Mouse (Mus musculus) heart, postnatal 0 days (tissue): Measurements from ENCODE around the gene Gm13030. TPM values are rescaled to one million over a fixed set of nuclear protein-coding genes. Genes with fewer than 3 reads are reported as not detected.

Source experiments
- ATAC-seq: fragments of 200-750 bp; cut with Nextera tagmentation; 2 replicates; pipeline ENCODE4 v1.8.0; 2017; ENCODE audit warnings: low read depth, moderate number of reproducible peaks, moderate library complexity; ENCODE audit not compliant: insufficient read depth
- DNase-seq: peaks from one replicate; pipeline ENCODE4 v3.0.0-alpha.2; 2016; ENCODE audit warnings: low spot score
- H3K27ac ChIP-seq: fragments of 300-500 bp; sonication (generic); 2 replicates; pipeline ENCODE4 v1.5.1; 2014; ENCODE audit warnings: low read depth, mild to moderate bottlenecking
- H3K27me3 ChIP-seq: fragments of 300-500 bp; sonication (generic); 2 replicates; pipeline ENCODE4 v1.6.1; 2014; ENCODE audit warnings: low read length, mixed read lengths; ENCODE audit not compliant: control insufficient read depth, insufficient read depth
- H3K36me3 ChIP-seq: fragments of 300-500 bp; sonication (generic); replicated peaks from 2 replicates; pipeline ENCODE4 v1.6.1; 2014; ENCODE audit warnings: low read length, mixed read lengths; ENCODE audit not compliant: control insufficient read depth, insufficient read depth
- H3K4me1 ChIP-seq: fragments of 300-500 bp; sonication (generic); 2 replicates; pipeline ENCODE4 v1.6.1; 2014; ENCODE audit warnings: antibody characterized with exemption; ENCODE audit not compliant: control insufficient read depth, insufficient read depth
- H3K4me2 ChIP-seq: fragments of 300-500 bp; sonication (generic); 2 replicates; pipeline ENCODE4 v1.6.1; 2014; ENCODE audit warnings: low read depth, mild to moderate bottlenecking, low read length, moderate library complexity
- H3K4me3 ChIP-seq: fragments of 300-500 bp; sonication (generic); 2 replicates; pipeline ENCODE4 v1.5.1; 2014; ENCODE audit warnings: low read depth, low read length
- H3K9ac ChIP-seq: fragments of 300-500 bp; sonication (generic); replicated peaks from 2 replicates; pipeline ENCODE4 v1.6.1; 2014; ENCODE audit warnings: low read depth, low read length, mixed read lengths
- H3K9me3 ChIP-seq: fragments of 300-500 bp; sonication (generic); replicated peaks from 2 replicates; pipeline ENCODE4 v1.6.1; 2016; ENCODE audit warnings: low read length; ENCODE audit not compliant: control insufficient read depth
- CTCF ChIP-seq: IDR thresholded peaks from 2 replicates; pipeline ENCODE4 v1.5.1; 2016; ENCODE audit warnings: antibody characterized with exemption, control low read depth, low read depth
- EP300 ChIP-seq: IDR thresholded peaks from 2 replicates; pipeline ENCODE4 v1.6.1; 2016; ENCODE audit warnings: antibody characterized with exemption, low read depth
- WGBS: fragments of 180-500 bp; shearing (Covaris S2); extraction: QIAGEN DNeasy Blood & Tissue Kit; methylation state at CpG from one replicate; pipeline ENCODE4 v1.1.7; 2014; 5-methylcytosine and 5-hydroxymethylcytosine counted together
- polyA plus RNA-seq: library from polyadenylated mRNA; unstranded; fragments of >200 nt; fragmentation: Nextera tagmentation; extraction: Ambion mirVana; gene quantifications from 2 replicates; pipeline ENCODE4 v1.2.1, GENCODE M21; 2015
- total RNA-seq: library from RNA; depleted of rRNA; stranded (reverse); fragments of >200 nt; gene quantifications from 2 replicates; pipeline ENCODE4 v1.2.3, GENCODE M21; 2014; ENCODE audit warnings: low replicate concordance

The Gm13030 gene
- total and polyA plus RNA-seq, 2 experiments from 2014 or later, result not detected

GRCm38 (mm10) chr4:138866413-138866812 lies 7.4 kb downstream of the Gm13030 start:
- no peak overlapping the region for H3K4me3 ChIP-seq
- no peaks in the 10 kb centered on the region for H3K36me3 ChIP-seq
- H3K9ac ChIP-seq, result no peak overlapping the region
- H3K27me3 ChIP-seq, result 0 out of 2 replicates have a peak, but pooled peaks cover 8% of the 10 kb centered on the region
- peaks cover 5% of the 10 kb centered on the region for H3K9me3 ChIP-seq
- DNase-seq, result peak; percentile 70
- H3K4me2 ChIP-seq, result no peak overlapping the region
- 0 out of 2 replicates have a peak, but pooled peaks have one; percentile 2 for ATAC-seq
- no peaks in the 10 kb centered on the region for H3K4me1 ChIP-seq
- WGBS, result 14% methylated on average over 7 of the region's 7 CpGs
- peak; percentile 85 for TF ChIP-seq CTCF
- TF ChIP-seq EP300, result no peak
- H3K27ac ChIP-seq, result no peak overlapping the region

GRCm38 (mm10) chr4:138865991-138866390 lies 7.8 kb downstream of the Gm13030 start:
- Histone ChIP-seq H3K9me3 (peaks cover 5% of the 10 kb centered on the region), H3K4me3 (no peak overlapping the region), H3K4me1 (no peaks in the 10 kb centered on the region), H3K4me2 (no peak overlapping the region), H3K27ac (no peak overlapping the region), H3K9ac (no peak overlapping the region), H3K27me3 (0 out of 2 replicates have a peak, but pooled peaks cover 8% of the 10 kb centered on the region), H3K36me3 (no peaks in the 10 kb centered on the region)
- TF ChIP-seq CTCF (no peak), EP300 (no peak)
- DNase-seq (no peak), ATAC-seq (no peak)
- 60% methylated on average over 6 of the region's 6 CpGs for WGBS

- no peak overlapping the region for H3K4me3 ChIP-seq
- H3K27ac ChIP-seq, result no peak overlapping the region
- H3K9ac ChIP-seq, result no peak overlapping the region
- H3K36me3 ChIP-seq, result no peaks in the 10 kb centered on the region
- H3K27me3 ChIP-seq, result 0 out of 2 replicates have a peak, but pooled peaks cover 8% of the 10 kb centered on the region
- no peak for DNase-seq
- WGBS, result 52% methylated on average over 5 of the region's 5 CpGs
- no peaks in the 10 kb centered on the region for H3K4me1 ChIP-seq
- no peak for TF ChIP-seq CTCF
- ATAC-seq, result no peak
- peaks cover 3% of the 10 kb centered on the region for H3K9me3 ChIP-seq
- H3K4me2 ChIP-seq, result no peak overlapping the region
Measured at GRCm38 (mm10) chr4:138865092-138865491, 8.7 kb downstream of the Gm13030 start.

- Histone ChIP-seq H3K4me3 (no peak within 1 kb of the TSS), H3K9me3 (no peaks in the 10 kb centered on the region), H3K4me1 (no peaks in the 10 kb centered on the region), H3K9ac (no peak within 1 kb of the TSS), H3K27me3 (0 out of 2 replicates have a peak, but pooled peaks cover 9% of the 10 kb centered on the region), H3K27ac (no peak within 1 kb of the TSS), H3K4me2 (no peak within 1 kb of the TSS), H3K36me3 (no peaks in the 10 kb centered on the region)
- WGBS, result 58% methylated on average over 10 of the region's 10 CpGs
- DNase-seq, result no peak
- TF ChIP-seq EP300, result no peak
- no peak for TF ChIP-seq CTCF
- no peak for ATAC-seq
Measured at GRCm38 (mm10) chr4:138863344-138863998, 10.3 kb downstream of the Gm13030 start, which contains the start of gene Pla2g5. Pla2g5 (minus strand) TSS chr4:138863482.

DNA sequence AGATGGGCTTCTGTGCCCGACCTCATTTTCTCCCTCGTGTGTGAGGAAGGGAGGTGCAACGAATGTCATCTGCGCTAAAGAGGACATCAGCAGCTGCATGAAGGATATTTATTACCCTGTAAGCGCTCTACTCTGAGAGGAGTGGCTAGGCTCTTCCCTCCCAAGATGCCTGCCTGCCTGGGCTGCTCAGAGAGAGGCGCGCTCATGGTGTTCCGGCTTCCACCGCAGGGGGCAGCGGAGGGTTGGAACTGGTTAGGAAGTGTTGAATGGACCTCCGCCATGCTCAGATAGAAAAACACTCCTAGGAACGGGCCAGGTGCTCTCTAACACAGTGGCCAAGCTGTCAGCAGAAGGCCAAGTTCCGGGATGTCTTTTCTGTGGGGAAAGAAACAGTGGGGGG lies 14.0 kb downstream of the Gm13030 start:
- H3K4me2 ChIP-seq, result peak overlapping the region; percentile 23; the same call in 1 of the 2 replicates
- H3K27me3 ChIP-seq, result 0 out of 2 replicates have a peak, but pooled peaks cover 14% of the 10 kb centered on the region
- WGBS, result 6% methylated on average over 13 of the region's 13 CpGs
- peak; percentile 61 for TF ChIP-seq CTCF
- no peak for TF ChIP-seq EP300
- H3K36me3 ChIP-seq, result no peaks in the 10 kb centered on the region
- no peaks in the 10 kb centered on the region for H3K4me1 ChIP-seq
- H3K4me3 ChIP-seq, result no peak overlapping the region
- H3K27ac ChIP-seq, result no peak overlapping the region
- ATAC-seq (peak; percentile 60), DNase-seq (peak; percentile 45)
- H3K9me3 ChIP-seq, result no peaks in the 10 kb centered on the region
- H3K9ac ChIP-seq, result no peak overlapping the region
